Mouse (Mus musculus): ENCODE measurements around the gene Qprt.

The Qprt gene

GRCm38 (mm10) chr7:127121911-127122270, at the start of gene Qprt:
Qprt (minus strand) TSS chr7:127122226.
- in situ Hi-C loops (cut with MboI, MseI), result no loop called here

- in situ Hi-C loops (cut with MboI, MseI), result no loop called here
Measured at GRCm38 (mm10) chr7:127166501-127166900, 44.5 kb upstream of the Qprt start.

GRCm38 (mm10) chr7:127165607-127166493, 43.8 kb upstream of the Qprt start:
- in situ Hi-C loops (cut with MboI, MseI), result no loop called here

GRCm38 (mm10) chr7:127164002-127164401, 42.0 kb upstream of the Qprt start:
- in situ Hi-C loops (cut with MboI, MseI), result no loop called here

- in situ Hi-C loops (cut with MboI, MseI), result no loop called here
Measured at GRCm38 (mm10) chr7:127162546-127162945, 40.5 kb upstream of the Qprt start.

GRCm38 (mm10) chr7:127157548-127157947, 35.5 kb upstream of the Qprt start:
- in situ Hi-C loops (cut with MboI, MseI), result no loop called here

GRCm38 (mm10) chr7:127153477-127153876, 31.5 kb upstream of the Qprt start:
- in situ Hi-C loops (cut with MboI, MseI), result no loop called here

DNA sequence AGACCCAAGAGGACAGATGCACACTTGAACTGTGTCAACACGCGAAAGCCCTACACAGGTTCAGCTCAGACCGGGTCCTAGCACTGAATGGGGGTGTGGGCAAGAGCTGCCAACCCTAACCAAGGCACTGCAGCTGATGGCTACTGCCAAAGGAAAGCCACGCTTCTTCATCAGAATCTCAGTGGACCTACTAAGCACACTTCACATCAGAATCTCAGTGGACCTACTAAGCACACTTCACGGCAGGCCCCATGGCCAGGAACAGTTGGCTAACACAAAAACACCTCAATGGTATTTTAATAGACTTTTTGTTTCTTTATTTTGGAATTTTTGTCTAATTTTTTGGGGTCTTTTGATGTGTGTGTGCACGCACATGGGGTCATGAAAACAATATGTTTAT, 30.4 kb upstream of the Qprt start:
- in situ Hi-C loops (cut with MboI, MseI), result no loop called here

DNA sequence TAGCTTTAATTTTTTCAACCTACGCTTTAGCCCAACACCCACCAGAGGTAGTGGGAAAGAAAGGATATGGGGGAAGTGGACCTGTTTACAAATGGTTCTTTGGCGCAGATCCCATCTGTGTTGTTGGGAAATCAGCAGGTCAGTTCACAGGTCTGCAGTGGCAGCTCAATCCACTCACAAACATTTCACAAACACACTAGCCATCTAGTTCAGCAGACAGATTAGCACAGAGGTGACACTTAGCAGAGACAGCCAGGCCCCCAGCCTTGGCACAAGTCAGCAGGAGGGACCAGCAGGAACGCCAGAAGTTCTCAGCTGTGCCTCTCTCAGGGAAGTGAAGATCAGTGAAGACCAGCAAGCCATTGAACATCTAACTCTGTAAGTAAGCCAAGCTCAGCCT, 25.9 kb upstream of the Qprt start:
- in situ Hi-C loops (cut with MboI, MseI), result no loop called here

DNA sequence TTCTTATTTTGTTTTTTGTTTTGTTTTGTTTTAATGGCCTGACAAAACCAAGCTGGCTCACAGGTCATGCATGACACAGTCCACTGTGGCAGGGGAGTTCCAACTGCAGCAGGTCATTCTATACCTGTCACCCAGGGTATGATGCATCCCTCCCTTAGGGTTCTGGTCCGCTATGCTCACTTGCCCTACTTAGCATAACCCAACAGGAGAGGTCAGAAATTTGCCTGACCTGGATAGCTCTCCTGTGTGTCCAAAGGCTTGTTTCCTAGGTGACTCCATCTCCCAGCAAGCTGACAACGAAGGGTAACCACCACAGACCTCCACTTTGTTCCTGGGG, 24.2 kb upstream of the Qprt start:
- in situ Hi-C loops (cut with MboI, MseI), result no loop called here

DNA sequence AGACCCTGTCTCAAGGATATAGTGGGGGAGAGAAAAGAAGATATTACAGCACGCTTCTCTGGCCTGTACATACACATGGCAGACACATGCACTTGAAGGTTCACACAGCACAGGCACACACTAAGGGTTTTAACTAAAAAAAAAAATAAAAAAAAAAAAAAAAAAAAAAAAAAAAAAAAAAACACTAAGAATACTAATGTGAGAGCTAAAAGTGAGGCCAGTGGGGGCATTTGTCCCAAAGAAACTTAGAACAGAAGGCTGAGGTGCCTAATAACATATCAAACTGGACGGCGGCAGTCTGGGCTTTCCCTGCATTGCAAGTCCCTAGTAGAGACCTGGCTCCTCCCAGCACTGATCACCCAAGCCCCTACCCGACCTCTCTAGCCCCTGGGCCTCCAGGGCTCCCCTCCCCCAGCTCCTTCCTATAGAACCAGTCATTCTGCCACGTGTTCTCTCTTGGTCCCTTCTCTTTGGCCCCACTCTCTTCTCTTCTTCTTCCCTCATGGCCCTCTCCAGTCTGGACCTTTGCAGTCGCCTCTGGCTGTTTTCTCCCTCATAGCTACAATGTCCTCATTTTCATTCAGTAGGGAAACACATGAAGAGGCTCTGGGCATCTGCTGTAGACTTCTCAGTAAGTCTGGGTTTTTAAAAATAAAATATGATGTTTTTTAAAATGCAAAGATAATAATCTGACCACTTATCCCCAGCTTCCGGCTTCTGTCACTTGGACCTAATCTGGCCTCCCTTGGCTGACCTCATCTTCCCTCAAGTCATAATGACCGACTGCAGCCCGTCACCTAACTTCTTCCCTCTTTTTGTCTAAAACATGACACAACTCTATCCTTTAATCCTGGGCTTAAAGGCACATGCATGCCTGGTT, 23.6 kb upstream of the Qprt start:
- in situ Hi-C loops (cut with MboI, MseI), result no loop called here

GRCm38 (mm10) chr7:127144412-127144811, 22.4 kb upstream of the Qprt start:
- in situ Hi-C loops (cut with MboI, MseI), result no loop called here

- in situ Hi-C loops (cut with MboI, MseI), result no loop called here
Measured at GRCm38 (mm10) chr7:127142666-127143065, 20.6 kb upstream of the Qprt start.

- in situ Hi-C loops (cut with MboI, MseI), result no loop called here
Measured at GRCm38 (mm10) chr7:127142214-127142613, 20.2 kb upstream of the Qprt start.

- in situ Hi-C loops (cut with MboI, MseI), result no loop called here
Measured at GRCm38 (mm10) chr7:127140623-127141404, 18.8 kb upstream of the Qprt start.

DNA sequence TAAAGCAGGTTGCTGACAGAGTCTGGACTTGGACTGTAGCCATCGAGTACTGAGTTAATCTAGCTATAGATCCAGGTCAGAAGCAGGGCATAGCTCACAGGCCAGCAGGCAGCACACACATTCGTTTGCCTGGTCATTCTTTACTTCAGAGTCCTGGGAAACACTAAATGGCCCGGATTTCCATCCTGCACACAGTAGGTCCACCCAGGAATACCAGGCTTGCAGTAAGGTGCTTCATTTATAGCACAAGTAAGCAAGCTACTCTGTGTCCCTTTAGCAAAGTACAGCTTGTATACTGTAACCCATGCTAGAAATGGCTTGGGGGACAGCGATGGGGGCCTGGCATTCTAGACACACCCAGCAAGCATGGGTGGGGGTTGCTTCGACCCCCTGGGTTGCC, 17.5 kb upstream of the Qprt start:
- in situ Hi-C loops (cut with MboI, MseI), result loop anchor here (5.0 kb wide), 1 partner anchor 58 kb away; the partner anchor contains the start of gene Cd2bp2

- in situ Hi-C loops (cut with MboI, MseI), result loop anchor here (5.0 kb wide), 1 partner anchor 58 kb away; the partner anchor contains the start of gene Cd2bp2
Measured at GRCm38 (mm10) chr7:127139100-127139499, 17.1 kb upstream of the Qprt start.

- in situ Hi-C loops (cut with MboI, MseI), result loop anchor here (5.0 kb wide), 1 partner anchor 60 kb away; the partner anchor contains the start of gene Cd2bp2
Measured at GRCm38 (mm10) chr7:127137262-127138017, 15.4 kb upstream of the Qprt start, which contains the start of gene Spn. Spn (minus strand) TSS chr7:127137823.

DNA sequence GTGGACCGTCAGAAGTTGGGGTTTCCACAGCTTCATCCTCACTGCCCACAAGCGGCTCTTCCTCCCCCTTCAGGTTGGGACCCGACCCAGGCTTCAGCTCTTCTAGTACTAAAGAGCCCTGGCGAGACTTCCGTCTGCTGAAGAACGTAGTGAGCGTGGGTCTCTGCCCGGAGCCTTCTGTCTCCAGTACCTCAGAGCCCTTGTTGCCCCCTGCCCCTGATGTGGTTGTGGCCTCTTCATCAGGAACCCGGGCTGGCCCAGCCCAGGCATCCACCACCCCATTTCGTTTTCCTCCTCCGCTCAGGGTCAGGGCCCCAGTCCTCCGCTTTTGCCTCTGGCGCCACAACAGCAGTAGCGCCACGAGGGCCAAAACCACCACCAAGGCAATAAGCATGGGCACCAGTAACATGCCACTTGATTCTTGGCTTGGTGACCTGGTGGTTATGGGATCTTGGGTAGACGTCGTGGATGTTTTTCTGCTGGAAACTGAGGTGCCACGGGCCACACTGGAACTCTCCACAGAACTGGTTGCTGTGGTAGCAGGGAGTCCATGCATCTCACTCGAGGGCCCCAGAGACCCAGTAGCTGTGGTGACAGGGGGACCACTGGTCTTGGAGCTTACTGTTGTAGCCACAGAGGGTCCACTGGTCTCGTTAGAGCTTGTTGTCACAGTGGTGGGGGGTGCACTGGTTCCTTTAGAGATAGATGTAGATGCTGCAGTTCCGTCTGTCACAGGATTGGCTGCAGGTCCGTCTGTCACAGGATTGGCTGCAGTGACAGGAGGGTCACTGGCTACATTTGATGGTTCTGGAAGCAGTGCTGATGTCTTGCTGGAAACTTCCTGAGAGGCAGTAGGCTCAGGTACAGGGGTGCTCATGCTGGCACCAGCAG, 14.4 kb upstream of the Qprt start:
- in situ Hi-C loops (cut with MboI, MseI), result loop anchor here (5.0 kb wide), 1 partner anchor 61 kb away; the partner anchor contains the start of gene Cd2bp2

All from T-helper 1 cell (primary cell).